ENCODE assay signal across 10 mouse cellular contexts in the genomic region with DNA sequence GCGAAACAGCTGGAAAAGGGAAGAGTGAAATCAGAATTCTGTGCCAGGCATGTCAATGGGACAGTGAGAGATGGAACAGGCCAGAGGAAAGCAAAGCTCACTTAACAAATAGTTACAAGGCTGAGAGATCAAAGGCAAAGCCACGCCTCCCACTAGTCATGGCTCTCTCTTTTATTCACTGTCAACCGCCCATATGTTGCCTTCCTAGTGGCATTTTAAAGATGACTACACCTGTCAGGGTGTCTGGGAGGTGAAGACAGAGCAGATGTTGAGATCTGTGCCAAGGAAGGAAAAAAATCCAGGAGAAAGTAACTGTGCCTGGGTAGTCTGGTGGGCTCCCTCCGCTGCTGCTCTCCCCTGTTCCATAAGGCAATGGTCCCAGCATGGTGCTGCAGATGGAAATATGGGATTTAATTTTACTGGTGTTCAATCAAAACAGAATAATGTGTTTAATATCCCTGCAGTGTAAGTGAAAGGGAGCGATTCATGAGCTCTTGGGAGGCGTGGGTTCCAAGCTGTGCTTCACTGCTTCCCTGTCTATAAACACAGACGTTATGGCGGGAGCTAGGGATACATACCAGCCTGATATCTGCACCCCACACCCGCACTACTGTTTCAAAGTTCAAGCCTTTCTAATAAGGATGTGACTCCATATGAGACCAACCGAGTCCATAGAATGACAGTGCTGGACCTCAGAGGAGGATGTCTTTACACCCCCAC.
DNase-seq lines count a peak whose midpoint lies in the region; ATAC-seq lines count a peak whose summit lies in the region.
"Had no signal": no experiment of that assay in that cellular context is flagged by ENCODE, and none has a peak within 500 bp of the region (broad histone marks: within the 10 kb centered on the region; RNA-seq: fewer than 3 reads in every experiment).

No protein-coding gene starts in this region.

- H3K27ac ChIP-seq in limb, embryonic 13.5 days, result no peak overlapping the region

- H3K4me2 ChIP-seq in limb, embryonic 13.5 days (replicated peaks), result peak overlapping the region; percentile 32

- no peak overlapping the region for H3K9ac ChIP-seq in limb, embryonic 13.5 days

- peaks cover 17% of the 10 kb centered on the region for H3K4me1 ChIP-seq in limb, embryonic 13.5 days

- H3K36me3 ChIP-seq in limb, embryonic 13.5 days, result no peaks in the 10 kb centered on the region

- 34% methylated on average over 10 of the region's 10 CpGs for WGBS in limb, embryonic 13.5 days

- peak; percentile 47; the same call in 1 of the 2 replicates for ATAC-seq in frontal cortex, adult (ENCODE audit: low TSS enrichment)
- ATAC-seq in limb, embryonic 13.5 days (ENCODE audit: low FRiP score, low read depth), result peak; percentile 11; the same call in 1 of the 2 replicates
- no peak for ATAC-seq in monocyte, adult 5-6 weeks (replicated peaks; ENCODE audit: insufficient number of reproducible peaks, low FRiP score, low TSS enrichment, poor library complexity, severe bottlenecking)

- H3K9me3 ChIP-seq in limb, embryonic 13.5 days, result no peaks in the 10 kb centered on the region

- no peak overlapping the region for H3K4me3 ChIP-seq in limb, embryonic 13.5 days

- no peak for DNase-seq in frontal cortex, postnatal 10 days (ENCODE audit: low spot score in 2 of 2)
- peak; percentile 14 for DNase-seq in lung, postnatal 10 days
- no peak for DNase-seq in lung, postnatal 36 days
- DNase-seq in right cerebral cortex, postnatal 10 days (ENCODE audit: low spot score in 2 of 2), result no peak
- no peak for DNase-seq in cerebellum, adult 11-12 months
- DNase-seq: gastrocnemius, postnatal 36 days; thymus, postnatal 36 days had no signal

- peaks cover 20% of the 10 kb centered on the region for H3K27me3 ChIP-seq in limb, embryonic 13.5 days
